Mouse (Mus musculus) WW6 (cell line): Measurements from ENCODE around the gene Rprd2.
"Not testable (repeated sequence)": the region's sequence is repeated elsewhere in the genome, so short reads cannot be mapped to it uniquely, and the experiment has no call there.

Source experiments
- DNase-seq: peaks from one replicate; pipeline ENCODE4 v3.0.0-alpha.2; 2013; ENCODE audit warnings: low read depth, low spot score

Gene Rprd2

DNA sequence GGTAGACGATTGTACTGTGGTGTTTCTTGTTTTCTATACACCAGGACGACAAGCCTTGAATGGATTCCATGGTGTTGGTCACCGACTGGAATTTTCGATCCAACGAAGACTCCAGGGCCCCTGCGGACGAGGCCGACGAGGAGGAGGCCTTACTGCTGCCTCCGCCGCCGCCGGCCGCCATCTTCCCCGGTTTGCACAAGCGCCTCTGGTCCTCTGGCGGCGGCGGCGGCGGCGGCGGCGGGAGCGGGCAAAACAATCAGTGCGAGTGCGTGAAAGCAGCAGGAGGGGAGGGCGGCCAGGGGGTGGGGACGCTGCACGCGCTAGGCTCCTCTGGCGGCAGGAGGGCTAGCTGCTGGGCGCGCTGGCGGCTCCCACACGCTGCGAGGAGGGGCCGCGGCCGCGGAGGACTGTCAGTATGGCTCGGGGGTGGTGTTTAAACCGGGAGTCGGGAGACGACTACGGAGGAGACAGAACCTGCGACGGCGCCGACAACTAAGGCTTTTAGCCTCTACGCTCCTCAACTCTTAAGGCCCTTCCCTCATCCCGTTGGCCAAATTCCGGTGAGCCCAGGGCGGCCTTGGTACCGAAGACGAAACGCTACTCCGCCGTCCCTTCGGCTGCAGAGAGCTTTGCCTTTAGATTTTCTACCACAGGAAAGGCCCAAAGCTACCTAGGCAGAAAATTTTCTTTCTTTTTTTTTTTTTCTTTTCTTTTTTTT lies at the start of gene Rprd2:
Gene Rprd2, minus strand, starts transcription at position 293 of the 718 bp plus-strand sequence.
- DNase-seq, result peak; percentile 26

GRCm38 (mm10) chr3:95867408-95867807 lies 48.7 kb upstream of the Rprd2 start:
- no peak for DNase-seq

DNA sequence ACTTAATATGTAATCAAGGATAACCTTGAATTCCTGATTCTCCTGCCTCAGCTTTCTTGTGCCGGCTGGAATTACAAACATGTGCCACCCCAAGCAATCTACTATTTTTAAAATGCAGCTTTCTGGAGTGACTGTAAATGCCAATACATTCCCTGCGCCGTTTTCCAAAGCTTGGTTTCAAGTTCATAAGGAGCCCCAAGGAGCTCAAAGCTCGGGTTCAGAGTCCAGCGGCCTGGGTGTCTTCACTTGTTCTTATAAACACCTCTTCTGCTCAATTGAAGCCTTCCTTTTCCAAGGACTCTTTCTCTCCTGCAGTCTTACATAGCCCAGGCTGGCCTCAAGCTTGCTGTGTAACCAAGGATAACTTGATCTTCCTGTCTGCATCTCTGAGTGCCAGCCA lies 47.4 kb upstream of the Rprd2 start:
- DNase-seq, result no peak

DNA sequence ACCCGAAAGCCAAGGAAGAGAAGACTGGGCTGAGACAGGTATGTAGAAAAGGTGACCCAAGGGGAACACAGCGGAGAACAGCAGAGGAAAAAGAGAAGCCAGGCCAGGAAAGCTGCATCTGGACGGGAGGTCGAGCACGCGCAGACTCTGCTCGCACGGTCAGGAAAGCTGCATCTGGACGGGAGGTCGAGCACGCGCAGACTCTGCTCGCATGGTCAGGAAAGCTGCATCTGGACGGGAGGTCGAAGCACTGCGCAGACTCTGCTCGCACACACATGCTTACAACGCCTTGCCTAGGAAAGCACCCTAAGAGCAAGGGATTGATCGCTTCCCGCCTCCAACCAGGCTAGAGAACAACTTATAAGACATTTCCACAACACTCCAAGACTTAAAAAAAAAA lies 46.9 kb upstream of the Rprd2 start:
- no peak for DNase-seq

DNA sequence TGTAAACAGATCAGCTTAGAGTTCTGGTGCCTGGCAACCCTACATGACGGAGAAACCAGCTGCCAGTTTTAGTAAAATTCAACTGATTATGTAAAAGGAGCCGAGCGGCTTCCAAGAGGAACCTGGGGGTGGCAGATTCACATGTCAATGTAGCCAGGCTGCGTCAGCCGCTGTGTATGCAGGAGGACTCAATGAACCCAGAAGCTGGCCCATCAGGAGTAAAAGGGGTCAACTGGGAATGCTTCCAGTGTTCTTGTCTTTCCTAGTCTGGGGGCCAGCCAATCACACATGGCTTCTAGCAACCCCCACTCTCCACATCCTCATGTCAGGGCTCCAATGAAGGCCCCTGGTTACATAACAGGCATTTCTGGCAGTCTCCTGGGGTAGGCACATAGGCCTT lies 46.4 kb upstream of the Rprd2 start:
- no peak for DNase-seq

DNA sequence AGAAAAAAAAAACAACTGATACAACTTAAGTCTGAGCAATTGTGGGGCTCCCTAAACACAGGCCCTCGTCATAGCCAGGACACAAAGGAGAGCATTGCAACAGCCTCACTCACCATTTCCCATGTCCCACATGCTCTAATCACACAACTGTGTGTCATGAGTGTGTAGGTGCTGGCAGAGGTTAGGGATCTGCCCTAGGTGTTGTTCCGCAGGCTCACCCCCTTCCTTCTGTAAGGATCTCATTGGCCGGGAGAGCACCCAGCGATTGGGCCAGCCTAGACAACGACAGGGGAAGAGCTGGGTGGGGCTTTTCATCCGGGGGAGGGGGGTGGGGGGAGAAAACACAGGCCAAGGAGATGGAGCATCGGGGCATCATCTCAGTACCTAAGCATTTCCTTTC lies 44.9 kb upstream of the Rprd2 start:
- no peak for DNase-seq

DNA sequence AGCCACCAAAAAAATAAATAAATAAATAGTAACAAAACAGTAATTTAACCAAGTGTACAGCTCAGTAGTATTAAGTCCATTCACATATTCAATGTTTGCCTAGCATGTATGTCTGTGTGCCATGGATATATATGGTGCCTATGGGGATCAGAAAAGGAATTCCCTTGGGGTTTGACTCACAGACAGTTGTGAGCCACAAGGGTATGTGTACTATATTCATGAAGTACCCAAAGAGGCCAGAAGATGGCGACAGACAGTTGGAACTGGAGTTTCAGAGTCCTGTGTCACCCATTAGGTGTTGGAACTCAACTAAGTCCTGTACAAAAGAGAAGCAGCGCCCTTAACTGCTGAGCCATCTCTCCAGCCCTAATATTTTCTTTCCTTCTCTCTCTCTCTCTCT lies 43.1 kb upstream of the Rprd2 start:
- DNase-seq, result peak; percentile 77

- DNase-seq, result no peak
These were observed 42.6 kb upstream of the Rprd2 start for GRCm38 (mm10) chr3:95861216-95861615.

DNA sequence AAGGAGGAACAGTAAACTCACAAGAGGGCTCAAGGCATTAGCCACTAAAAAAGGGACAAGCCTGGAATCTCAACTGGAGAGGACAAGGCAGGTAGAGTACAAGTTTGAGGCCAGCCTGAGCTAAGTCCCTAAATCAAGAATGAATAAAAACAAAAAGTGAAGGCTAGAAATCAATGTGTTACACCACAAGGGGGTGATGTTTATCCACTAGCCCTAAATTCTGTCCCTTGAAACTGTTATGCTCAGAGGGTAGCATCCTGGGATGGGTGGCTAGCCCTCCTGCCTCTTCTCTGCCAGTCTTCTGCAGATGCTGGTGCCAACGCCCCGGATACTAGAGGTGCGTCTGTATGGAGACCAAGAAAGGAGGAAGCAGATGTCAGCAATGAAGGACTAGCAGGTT lies 41.7 kb upstream of the Rprd2 start:
- DNase-seq, result no peak

DNA sequence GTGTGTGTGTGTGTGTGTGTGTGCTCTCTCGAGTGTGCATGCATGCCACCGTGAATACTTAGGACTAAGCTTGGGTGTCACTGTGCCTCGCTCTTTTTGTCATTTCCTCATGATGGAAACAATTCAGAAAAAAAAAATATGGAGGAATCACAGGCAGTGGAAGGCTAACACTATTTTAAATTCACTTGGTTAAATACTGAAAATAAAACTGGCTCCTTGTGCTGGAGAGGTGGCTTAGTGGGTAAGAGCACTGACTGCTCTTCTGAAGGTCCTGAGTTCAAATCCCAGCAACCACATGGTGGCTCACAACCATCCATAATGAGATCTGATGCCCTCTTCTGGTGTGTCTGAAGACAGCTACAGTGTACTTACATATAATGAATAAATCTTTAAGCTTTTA lies 39.6 kb upstream of the Rprd2 start:
- DNase-seq, result not testable (repeated sequence)

DNA sequence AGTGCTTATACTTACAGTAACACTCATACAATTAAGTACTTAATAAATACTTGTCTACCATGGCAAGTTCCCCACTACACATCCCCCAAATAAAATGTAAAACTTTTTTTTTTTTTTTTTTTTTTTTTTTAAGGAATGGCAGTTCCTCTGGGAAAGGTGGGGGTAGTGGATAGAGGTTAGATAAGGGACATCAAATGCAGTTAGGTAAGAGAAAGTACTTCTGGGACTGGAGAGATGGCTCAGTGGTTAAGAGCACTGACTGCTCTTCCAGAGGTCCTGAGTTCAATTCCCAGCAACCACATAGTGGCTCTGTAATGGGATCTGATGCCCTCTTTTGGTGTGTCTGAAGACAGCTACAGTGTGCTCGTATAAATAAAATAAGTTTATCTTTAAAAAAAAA lies 38.4 kb upstream of the Rprd2 start:
- not testable (repeated sequence) for DNase-seq

- DNase-seq, result no peak
These were observed 37.5 kb upstream of the Rprd2 start for GRCm38 (mm10) chr3:95856115-95856514.

DNA sequence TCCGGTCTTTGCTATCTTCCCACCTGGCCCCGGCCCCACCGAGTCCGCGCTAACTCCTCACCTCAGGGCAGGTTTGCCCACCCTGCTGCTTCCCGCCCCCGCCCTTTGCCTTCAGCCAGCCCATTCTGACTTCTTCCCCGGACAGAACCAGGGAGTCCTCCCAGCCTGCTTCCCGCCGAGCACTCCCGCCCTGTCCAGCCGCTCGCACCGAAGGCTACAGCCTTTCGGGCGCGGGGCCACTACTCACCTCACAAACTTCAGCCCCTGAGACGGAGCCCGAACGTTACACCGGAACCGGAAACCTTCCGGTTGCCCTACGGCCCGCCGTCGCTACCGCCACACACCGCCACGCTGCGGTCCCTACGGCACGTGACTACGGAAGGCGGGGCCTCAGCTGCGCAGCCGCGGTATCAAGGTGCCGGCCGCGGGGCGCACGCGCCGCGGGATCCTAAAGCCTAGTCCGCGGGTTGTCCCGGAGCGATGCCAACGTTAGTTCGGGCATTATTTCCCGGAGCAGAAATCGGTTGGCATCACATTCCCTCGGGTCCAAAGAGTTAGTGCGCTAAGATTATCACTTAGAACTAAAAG lies 36.9 kb upstream of the Rprd2 start, which contains the start of gene Prpf3:
Gene Prpf3, minus strand, starts transcription at position 384 of the 588 bp plus-strand sequence.
- DNase-seq, result peak; percentile 77

DNA sequence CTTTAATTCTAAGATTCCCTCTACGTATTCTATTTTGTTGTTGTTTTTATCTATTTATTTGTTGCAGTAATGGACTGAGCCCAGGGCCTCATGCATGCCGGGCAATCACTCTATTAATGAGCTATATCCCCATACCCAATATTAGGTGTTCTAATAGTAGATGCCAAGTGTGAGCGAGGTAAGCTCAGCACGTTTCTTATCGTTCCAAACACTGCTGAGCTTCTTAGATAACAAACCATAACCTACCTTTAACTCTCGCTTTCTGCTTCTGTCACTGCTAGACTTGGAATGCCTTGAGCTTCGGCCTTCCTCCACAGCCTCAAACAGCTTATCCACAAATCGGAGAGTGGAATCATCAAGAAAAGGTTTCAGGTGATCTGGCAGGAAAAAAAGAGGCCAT lies 32.7 kb upstream of the Rprd2 start:
- DNase-seq, result no peak

- no peak for DNase-seq
These were observed 31.9 kb upstream of the Rprd2 start for GRCm38 (mm10) chr3:95850611-95851010.

DNA sequence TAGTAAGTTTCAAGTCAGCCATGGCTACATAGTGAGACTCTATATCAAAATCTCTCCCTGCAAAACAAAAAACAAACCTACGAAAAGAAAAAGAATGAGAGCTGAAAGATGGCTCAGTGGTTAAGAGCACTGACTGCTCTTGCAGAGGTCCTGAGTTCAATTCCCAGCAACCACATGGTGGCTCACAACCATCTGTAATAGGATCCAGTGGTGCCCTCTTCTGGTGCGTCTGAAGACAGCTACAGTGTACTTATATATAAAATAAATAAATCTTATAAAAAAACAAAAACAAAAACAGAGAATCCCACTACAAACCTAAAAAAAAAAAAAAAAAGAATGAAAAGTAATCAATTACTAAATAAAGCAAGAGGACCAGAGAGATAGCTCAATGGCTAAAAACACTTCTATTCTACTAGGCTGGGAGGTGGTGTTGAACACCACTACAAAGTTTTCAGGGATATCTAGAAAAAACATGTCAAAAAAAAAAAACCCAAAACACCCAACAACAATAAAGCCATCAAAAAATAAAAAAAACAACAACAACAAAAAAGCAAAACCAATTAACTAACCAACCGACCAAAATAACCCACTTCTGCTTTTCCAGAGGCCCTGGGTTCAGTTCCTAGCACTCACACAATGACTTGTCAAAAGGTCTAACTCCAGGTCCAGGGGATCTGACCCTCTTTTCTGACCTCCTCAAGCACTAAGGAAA lies 24.0 kb upstream of the Rprd2 start:
- no peak for DNase-seq

- no peak for DNase-seq
These were observed 20.6 kb upstream of the Rprd2 start for GRCm38 (mm10) chr3:95839250-95839649.

- DNase-seq, result no peak
These were observed 10.4 kb upstream of the Rprd2 start for GRCm38 (mm10) chr3:95829053-95829452.

- DNase-seq, result no peak
These were observed 7.6 kb upstream of the Rprd2 start for GRCm38 (mm10) chr3:95826275-95826674.

- DNase-seq, result no peak
These were observed 1.7 kb upstream of the Rprd2 start for GRCm38 (mm10) chr3:95820046-95821010.

DNA sequence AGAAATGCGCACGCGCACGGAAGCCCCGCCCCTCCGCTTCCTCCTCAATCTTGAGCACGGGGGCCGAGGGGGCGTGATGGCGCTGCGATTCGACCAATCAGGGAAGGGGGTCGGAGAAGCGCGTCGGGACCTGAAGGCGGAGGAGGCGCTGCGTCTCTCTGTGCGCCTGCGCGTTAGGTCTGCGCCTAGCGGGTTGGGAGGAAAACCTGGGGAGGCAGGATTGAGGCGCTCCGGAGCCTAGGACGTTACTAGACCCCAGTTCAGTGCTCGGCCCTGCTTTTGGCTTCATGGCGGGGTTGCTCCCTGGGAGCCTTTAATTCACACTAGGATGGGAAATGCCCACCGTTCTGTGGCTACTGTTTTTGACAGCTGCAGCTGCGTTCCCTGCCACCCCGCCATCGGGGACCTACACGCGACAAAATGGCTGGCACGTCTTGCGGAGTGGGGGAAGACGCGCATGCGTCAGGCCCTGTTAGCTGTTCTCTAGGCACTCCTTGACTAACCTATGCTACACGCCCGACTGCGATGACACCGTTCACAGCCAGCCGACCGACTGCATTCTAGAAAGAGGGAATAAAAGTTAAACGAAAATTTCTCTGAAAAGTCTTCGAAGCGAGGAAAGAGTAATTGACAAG lies 805 bp upstream of the Rprd2 start:
- peak; percentile 98 for DNase-seq
